Mouse (Mus musculus): ENCODE data around the gene Fetub.
A peak's percentile ranks its signal among the peaks of the same experiment; 100 is the strongest.

The Fetub gene

DNA sequence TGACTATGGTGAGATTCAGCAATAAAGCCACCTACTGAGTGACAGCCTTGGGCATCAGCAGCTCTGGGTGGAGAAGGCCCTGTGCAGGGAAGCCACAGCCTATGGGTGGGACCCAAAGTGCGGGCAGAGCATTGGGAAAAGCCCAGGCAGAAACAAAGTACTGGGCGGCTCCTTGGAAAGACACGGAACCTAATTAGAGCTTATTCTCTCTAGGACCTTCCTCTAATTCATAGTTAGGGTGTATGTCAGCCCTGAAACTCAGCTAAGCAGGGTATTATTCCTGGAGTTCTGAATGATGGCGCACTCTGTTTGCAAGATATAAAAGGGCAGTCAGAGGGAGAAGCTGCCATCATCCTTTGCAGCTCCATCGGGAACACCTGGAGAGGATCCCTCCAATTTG, at the start of gene Fetub:
TSS of gene Fetub (plus strand) at position 301 of the 400 bp plus-strand sequence.
- DNase-seq: no peak

DNA sequence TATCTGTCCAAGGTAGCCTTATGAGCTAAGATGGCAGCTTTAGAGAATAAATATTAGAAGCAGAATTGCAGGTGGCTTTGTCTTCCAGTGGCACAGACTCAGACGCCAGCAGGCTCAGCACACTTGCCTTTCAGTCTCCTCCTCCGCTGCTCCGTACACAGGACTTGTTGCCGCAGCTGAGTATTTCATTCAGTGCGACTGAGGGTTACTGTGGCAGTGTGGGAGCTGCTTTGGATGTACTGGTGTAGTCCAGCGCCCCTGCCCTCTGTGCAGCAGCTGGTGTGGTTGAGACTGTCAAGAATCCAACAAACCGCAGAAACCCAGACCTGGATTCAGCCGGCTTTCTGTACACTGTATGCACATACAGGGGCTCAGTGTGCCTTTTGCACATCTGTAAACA, 45.7 kb upstream of the Fetub start:
- DNase-seq: no peak

DNA sequence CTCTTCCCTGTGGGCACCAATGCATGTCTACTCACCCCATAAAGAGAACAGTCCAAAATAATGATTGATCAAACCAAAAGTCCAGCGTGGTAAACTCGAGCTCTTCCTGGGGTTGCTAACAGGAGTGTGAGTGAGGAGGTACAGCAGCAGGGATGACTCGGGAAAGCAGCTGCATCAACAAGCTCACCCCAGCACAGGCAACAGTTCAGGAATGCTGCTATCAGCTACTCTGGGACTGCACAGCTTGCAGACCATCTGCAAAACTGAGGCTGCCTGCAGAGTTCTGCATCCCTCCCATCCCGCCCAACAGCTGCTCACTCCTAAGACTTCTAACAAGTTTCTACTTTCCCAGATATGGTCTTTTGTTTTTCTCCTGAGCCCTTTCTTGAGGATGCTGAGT, 44.8 kb upstream of the Fetub start:
- DNase-seq: no peak

DNA sequence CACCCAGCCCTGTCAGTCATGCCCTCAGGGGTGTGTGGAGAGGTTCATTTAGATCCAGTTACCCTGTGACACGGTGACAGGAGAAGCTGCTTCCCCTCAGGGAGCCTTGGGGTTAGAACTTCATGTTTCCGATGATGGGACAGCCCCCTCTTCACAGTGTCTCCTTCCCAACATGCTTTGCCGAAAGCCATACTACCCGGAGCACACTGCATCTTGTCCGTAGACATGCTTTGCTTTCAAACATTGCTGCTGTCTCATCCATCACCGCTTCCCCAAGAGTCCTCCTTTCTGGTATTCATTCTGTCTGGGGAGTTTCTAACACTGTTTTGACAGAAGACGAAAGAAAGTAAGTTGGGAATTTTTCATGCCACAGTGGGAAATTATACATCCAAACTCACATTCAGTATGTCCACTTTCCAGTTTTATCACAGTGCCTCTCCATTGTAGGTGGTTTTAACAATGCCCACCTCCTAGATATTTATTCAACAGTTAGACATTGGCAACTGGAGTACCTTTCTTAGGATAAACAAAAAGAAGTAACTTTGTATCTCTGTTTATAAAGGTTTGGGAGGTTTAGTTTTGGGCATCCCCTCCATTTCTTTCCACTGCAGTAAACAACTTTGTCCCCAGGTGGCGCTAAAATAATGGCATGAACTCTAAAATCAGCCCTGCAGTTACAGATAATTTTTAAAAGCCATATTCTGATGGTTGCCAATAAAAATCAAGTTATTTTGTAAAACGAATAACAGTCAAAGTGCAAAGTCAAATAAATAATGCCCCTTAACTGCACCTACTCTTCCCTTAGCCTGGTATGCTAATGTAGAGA, 41.7 kb upstream of the Fetub start:
- peak; percentile 54 to 59 for DNase-seq

DNA sequence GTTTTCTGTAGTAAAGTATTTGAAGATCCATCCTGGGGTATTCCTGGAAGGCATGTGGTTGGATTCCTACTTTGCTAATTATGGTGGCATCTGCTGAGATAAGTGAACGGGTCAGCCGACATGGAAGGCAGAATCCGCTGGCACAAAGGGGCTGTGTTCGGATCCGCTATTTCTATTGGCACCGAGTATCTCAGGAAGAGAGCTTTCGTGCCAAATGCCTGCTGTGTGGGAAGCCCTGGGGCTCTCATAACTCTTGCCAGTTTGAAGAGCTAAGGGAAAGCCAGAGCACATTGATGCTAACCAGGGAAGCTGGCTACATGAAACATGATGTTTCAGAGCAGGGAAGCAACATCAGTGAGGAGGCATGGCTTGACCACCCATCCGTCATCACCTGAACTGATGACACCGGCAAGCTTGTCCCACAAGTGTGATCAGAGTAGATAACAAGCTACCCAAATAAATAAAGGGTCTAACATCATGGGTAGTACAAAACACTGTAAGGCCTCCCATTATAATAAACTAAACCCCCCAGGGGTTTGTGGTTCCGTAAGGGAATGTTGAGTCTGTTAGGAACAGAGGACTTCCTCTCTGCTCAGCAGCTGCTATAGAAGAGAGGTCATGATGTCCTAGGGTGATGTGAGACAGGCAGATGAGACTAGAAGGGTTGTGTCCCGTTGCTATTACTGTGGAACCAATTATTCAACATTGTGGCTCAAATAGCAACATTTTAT, 40.3 kb upstream of the Fetub start:
- DNase-seq: no peak

DNA sequence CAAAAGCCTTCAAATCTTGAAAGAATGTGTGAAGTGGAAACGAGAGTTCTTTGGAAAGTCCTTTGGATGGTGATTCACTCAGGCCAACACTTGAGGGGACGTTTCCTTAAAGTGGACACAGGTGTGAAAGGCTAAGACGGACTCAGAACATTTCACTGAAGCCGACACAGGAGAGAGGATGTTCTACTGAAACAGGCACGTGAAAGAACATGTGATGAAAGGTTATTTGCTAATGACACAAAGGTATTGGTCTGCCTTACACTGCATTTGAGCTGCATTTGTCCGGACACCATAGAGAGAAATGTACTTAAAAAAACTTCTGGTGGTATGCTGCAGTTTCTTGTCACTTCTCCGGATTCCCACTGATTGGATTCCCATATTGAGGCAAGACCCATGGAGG, 39.4 kb upstream of the Fetub start:
- DNase-seq: no peak

DNA sequence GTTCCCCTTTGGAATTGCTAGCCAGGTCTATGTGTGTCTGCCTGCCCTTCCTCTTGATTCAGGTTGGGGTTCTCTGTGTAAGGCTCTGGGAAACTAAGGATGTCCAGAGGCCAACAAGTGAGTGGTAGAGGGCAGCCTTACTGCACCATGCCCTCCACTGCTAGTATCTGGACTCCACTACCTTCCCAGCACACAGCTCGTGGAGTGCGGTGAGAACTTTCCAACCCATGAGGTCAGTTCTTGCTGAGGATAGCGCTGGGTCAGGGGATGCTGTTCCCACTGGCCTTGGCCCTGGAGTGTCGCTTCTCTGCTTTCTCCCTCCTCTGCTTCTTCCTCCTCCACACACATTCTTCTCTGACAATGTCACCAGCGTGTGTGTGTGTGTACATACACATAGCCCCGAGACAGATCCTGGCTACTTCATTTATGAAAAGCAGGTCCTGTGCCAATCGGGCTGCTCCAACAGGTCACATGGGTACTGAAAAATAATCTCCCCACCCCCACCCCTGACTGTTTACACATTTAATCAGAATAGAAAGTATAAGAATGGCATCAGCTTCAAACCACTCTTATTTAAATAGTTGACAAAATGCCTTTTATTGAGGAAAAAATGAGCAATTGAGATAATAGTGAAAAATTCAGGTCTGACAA, 38.1 kb upstream of the Fetub start:
- DNase-seq: no peak

DNA sequence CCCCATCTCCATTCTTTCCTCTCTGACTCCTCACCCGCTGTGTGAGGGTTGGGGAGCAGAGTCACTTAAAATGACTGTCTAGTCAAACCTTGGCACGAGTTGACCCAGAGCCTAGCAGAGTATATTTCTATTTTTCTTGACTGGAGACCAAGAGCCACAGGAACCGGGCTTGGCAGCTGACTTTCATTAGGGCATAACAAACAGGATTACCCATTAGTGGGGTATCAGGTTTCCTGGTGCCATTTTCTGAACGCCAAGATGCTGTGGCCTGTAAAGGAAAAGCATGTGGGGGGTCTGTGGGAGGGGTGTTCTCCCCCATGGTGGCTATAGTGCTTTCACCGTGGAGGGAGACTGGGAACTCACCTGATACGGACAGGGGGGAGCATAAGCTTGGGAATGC, 37.2 kb upstream of the Fetub start:
- no peak for DNase-seq

DNA sequence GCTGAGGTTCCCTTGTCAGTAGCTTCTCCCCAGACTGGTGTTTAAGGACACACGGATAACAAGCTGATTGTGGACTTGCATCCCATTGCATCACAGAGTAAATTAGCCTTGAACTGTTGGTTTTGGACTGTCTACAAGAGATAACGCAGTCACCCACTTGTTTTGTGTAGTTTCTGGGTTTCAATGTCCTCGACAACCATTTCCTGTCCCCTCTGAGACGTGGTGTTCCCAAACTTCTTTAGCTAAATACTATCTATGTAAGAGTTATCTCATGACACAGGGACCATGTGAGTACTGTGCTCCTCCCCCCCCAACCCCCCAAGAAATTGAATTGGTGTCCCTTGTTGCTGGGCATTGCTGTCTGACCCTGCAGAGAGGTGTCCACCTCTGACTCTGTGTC, 36.6 kb upstream of the Fetub start:
- DNase-seq: no peak

DNA sequence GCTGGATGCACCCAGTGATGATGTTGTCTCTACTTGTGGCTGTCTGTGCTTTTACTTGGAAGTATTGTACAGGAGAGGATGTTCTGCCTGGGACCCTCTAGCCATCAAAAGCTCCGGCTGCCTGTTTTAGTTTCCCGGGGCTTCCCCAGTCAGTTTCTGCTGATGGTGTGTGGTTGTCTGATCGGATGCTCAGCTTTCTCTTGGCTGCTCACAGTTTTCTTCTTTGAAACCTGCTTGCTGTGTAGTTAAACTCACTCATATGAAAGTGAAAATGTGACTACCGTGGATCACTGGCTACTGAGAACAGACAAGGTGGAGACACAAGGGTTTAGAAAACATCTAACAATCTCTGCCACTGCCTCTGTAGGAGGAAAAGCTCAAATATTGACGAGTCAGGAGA, 34.7 kb upstream of the Fetub start:
- DNase-seq: peak; percentile 19 to 28

DNA sequence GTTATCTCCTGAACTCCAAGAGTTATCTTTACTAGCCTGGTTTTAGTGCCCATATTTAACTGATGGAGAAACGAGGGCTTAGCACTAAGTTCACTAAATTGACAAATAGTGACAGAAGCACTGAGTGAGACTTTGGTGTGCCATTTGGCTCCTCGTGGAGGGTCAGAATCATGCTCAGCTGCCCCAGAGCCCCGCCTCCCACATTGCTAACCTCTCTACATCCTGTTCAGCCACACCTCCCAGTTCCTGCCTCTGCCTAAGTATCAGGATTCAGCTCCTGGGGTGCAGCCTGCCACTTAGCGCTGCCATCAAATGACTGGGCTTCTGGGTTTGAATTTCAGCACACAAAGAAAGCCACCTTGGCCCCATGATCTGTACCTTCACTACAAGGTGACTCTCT, 32.8 kb upstream of the Fetub start:
- peak; percentile 43 to 52 for DNase-seq

DNA sequence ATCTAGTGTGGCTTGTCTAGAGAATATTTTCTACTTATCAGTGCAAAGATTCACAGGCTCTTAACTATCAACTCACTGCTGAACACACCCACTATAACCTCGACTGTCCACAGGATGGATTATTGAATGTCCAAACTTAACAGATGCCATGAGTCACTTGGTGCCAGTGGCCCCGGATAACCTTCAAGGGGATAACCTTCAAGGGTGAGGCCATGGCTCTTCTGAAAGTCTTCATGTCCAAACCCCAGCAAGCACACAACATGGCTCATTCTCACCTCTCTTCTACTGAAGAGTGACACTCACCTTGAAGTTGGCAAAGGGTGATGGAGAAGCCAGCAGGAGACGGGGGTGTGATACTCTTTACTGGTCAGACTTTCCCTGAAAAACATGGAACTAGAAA, 31.4 kb upstream of the Fetub start:
- DNase-seq: no peak

DNA sequence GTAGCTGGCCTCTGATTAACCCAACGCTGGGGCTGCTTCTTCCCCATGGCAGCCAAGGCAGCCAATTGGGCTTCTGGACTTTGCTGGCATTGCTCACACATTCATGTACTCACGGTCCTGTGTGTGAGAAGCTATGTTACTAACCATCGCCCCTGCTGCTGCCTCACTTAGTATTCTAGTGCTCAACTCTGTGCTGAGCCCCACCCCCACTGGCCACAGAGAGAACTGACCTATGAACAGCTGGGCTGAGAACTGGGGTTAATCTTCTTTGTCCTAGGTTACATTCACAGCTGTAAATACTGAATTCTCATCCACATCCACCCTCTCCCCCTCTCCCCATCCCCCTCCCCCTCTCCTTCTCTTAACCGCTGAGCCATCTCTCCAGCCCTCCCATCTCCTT, 29.3 kb upstream of the Fetub start:
- no peak for DNase-seq

DNA sequence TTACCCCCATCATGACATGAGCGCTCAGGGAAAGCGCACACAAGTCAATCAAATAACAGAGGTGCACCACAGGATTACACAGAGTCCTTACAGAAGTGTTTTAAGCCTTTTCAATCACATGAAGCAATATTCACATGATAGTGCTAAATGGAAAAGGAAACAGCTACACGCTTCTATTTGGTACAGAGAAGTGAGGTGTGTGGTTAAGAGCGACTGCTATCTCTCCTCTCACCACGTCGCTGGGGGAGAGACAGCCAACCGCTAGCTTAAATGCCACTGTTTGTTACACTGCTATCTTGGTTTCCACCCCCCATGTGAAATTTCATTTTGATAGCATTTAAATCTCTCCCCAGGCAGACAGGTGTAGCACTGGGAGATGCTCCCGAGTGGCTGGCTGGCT, 28.4 kb upstream of the Fetub start:
- no peak for DNase-seq

DNA sequence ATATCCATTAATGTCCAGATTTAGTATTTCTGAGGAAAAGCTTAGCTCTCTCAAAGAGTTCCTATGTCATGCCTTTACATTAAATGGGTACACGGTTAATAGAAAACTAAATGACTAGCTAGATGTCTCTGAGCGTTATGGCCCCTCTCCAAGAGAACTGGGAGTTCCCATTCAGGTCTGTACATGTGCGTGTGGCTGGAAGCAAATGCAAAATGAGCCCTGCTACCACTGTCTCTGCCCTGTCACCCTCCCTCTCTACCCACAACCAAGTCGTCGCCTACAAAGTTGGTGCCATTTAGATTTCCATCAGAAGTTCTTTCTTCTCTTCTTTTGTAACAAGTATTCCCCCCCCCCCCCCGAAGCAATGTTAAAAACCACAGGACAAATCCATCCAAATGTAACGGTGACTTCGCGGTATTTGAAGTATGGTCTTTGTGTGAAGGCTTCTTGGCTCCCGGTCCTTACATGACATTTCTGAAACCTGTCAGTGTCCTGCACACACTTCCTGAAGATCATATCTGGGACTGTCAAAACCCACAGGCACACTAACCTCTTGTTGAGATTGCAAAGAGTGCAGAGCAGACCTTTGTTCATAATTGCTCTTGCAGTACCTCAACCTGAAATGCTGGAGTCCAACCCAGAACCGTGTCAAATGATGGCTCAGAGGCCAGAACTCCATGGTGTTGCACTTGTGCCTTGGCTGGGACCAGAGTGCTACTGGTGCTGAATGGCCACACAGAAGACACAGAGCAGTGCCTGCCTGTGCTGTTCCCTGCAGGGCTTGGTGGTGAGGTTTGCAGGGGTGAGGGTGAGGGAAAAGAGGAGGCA, 27.2 kb upstream of the Fetub start, which contains the start of gene Ahsg:
TSS of gene Ahsg (plus strand) at position 595 of the 828 bp plus-strand sequence.
- DNase-seq: no peak

DNA sequence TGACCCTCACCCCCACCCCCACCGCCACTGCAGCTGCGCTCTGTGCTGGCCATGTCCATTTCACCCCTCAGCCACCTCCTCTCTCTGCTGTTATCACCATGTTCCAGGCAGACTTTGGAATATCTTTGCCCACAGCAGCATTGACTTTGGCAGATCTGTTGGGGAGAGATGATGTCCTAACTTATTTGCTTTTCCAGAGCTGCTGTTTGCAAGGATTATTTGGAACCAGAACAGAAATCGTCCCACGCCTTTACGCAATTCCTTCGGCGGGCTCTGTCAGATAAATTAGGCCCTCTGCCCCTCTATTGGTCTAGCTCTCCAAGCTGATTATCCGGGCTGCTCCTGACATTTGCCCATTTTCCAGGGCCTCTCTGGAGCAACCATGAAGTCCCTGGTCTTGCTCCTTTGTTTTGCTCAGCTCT, 26.4 kb upstream of the Fetub start:
- no peak for DNase-seq

DNA sequence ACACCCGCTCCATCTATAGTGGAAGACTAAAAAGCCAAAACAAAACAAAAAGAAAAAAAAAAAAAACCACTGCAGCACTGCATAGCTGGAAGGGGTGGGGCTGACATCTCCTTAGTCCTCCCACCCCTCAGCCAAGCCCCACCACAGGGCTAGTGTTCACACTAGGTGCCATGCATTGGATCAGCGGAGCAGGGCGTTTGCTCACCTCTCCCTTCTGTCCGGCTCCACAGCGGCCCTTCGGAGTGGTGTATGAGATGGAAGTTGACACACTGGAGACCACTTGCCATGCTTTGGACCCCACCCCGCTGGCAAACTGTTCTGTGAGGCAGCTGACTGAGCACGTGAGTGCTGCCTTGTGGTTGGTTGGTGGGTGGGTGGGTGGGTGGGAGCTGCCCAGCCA, 24.0 kb upstream of the Fetub start:
- DNase-seq: no peak

DNA sequence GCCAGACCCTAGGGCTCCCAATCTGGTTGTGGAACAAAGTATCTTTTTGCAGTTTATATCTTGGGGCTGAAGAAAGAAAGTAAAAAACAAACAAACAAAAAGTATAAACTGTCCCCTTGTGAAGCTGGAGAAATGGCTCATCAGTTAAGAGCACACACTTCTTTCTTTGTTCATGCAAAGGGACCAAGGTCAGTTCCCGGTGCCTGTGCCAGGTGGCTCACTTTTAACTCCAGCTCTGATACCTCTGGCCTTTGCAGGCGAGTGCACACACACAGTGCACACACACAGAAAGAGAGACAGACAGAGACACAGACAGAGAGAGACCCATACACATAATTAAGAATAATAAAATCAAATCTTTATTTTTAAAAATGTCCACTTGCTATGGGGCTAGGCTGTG, 21.5 kb upstream of the Fetub start:
- DNase-seq: no peak

DNA sequence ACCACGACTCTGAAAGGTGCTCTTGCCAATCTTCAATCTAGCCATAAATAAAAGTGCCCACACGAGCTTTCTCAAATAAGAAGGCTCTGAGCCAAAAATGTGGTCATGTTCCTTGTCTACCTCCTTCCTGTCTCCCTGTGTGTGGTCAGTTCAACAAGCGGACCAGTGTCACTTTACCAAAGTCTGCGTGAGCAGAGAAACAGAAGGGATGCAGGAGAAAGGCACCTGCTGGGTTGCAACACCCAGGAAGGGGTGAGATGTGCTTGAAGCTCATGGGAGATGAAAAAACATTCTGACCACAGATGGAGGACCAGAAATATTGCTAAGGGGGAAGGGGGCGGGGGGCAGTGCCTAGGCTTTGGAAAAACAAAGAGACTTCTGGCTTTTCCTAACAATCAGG, 18.8 kb upstream of the Fetub start:
- DNase-seq: no peak

DNA sequence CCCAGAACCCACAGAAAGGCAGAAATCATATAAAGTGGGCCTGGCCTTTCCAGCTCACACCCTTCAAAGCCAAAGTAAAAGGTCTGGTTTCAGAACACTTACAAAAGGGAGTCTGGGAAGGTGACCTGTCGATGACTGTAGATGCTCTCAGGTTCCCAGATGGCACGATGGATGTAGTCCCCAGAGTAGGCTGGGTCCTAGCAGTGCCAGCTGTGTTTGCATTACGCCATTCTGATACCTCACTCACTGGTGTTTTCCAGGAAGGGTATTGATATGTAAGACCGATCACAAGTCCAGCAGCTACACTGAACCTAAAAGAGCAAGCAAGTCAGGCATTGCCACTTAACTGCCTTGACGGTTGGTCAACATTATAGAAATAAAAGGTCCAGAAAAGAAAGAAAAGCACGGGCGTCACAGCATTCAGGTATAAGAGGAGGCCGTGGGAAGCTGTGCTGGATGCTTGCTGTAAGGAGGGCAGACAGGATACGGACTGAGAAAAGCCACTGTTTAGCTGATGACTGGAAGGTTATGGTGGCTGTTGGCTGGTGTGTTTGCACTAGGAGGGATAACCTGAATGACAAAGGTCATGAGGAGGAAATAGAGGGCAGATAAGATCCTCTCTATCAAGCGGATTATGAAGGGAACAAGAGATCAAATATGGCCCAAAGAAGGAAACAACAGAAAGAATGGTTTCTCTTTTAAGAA, 18.1 kb upstream of the Fetub start:
- DNase-seq: no peak

DNA sequence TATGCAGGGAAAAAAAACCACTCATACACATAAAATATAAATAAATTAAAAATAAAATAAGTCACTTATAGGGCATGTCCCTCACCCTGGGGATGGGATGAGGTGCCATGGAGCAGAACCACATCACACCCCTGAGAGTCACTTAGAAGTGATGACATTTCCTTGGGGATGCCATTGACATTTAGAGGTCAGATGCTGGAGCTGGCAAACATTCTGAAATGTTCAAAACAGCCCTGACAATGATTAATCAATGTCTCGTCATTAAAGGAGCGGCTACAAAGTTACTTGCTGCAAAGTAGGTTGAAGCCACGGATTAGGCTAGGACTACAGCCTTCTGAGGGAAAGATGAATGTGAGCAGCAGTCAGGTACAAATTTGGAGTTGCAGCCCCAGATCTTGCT, 16.8 kb upstream of the Fetub start:
- DNase-seq: no peak

DNA sequence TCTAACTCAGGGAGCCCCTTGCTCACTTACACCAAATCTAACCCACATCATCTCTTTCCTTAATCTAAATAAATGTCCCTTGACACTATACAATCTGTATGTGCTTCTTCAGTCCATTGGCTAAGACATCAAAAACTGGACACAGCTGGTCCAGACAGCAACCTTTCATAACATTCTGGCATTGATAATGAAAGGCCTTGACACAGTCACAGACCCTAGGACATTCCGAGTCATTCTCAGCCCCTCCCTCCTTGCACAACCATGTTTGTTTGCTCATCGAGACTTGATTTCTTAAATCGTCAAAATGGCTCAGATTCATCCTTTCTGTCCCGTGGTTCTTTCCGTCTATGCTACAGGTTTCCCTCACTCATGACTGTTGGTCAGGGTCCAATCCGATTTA, 8.8 kb upstream of the Fetub start:
- DNase-seq: no peak

Data from B cell, adult 2 months (primary cell).